Mouse (Mus musculus): ENCODE measurements around the gene Prss16. TPM values are rescaled to one million over a fixed set of nuclear protein-coding genes. Genes with fewer than 3 reads are reported as not detected.

Prss16 gene
- polyA plus RNA-seq, 1 experiment from 2014 or later = 10.0 TPM

DNA sequence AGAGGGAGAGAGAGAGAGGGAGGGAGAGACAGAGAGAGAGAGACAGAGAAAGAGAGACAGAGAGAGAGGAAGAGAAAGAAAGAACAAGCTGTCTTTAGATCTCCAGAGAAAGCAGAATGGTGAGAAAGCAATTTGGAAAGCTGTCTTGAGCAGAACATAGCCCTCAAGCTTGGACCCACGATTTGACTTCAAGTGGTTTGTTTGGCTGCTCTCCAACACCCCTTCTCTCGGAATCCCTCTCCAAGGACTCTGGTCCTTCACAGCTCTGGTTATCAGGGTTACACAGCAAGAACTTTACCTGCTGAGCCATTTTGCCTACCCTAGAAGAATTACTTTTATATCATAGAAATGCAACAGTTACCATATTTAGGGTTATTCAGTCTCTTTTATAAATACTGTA, 39.7 kb downstream of the Prss16 start:
- no peak overlapping the region for H3K4me3 ChIP-seq (ENCODE audit: low read length)
- H3K36me3 ChIP-seq (ENCODE audit: control insufficient read depth, insufficient read depth, low read length) = no peaks in the 10 kb centered on the region
- H3K9ac ChIP-seq (ENCODE audit: low read length) = no peak overlapping the region
- WGBS = 16% methylated on average over 2 of the region's 2 CpGs
- H3K4me2 ChIP-seq (ENCODE audit: low read depth, low read length) = no peak overlapping the region
- no peaks in the 10 kb centered on the region for H3K27me3 ChIP-seq (ENCODE audit: control insufficient read depth, insufficient read depth, low read depth, low read length)
- no peak overlapping the region for H3K27ac ChIP-seq (ENCODE audit: low read length)
- no peaks in the 10 kb centered on the region for H3K4me1 ChIP-seq (replicated peaks; ENCODE audit: control insufficient read depth, insufficient read depth, low read length)
- peak; percentile 45; the same call in 1 of the 2 replicates for ATAC-seq (ENCODE audit: low read depth)
- no peaks in the 10 kb centered on the region for H3K9me3 ChIP-seq (ENCODE audit: control insufficient read depth, low read length)

GRCm38 (mm10) chr13:21969269-21969668, 40.3 kb downstream of the Prss16 start:
- no peak overlapping the region for H3K27ac ChIP-seq (ENCODE audit: low read length)
- no peak overlapping the region for H3K4me2 ChIP-seq (ENCODE audit: low read depth, low read length)
- no peaks in the 10 kb centered on the region for H3K9me3 ChIP-seq (ENCODE audit: control insufficient read depth, low read length)
- 44% methylated on average over 1 of the region's 1 CpGs for WGBS
- H3K4me3 ChIP-seq (ENCODE audit: low read length) = no peak overlapping the region
- H3K9ac ChIP-seq (ENCODE audit: low read length) = no peak overlapping the region
- H3K27me3 ChIP-seq (ENCODE audit: control insufficient read depth, insufficient read depth, low read depth, low read length) = no peaks in the 10 kb centered on the region
- no peaks in the 10 kb centered on the region for H3K4me1 ChIP-seq (replicated peaks; ENCODE audit: control insufficient read depth, insufficient read depth, low read length)
- ATAC-seq (ENCODE audit: low read depth) = no peak
- H3K36me3 ChIP-seq (ENCODE audit: control insufficient read depth, insufficient read depth, low read length) = no peaks in the 10 kb centered on the region

Small RNA genes lying within 50 kb of the gene (microRNA-seq; reads per million reads assigned to microRNA genes)
- gene Gm44390 = not detected
- gene Gm44486 = not detected

Other genes with a start within 250 kb of the Prss16 start
- 23.4 and 24.2 TPM in 2 replicates for gene Hist1h1b, start 229.1 kb downstream of the Prss16 start, polyA plus RNA-seq (2015; fragmentation: Nextera tagmentation; extraction: Ambion mirVana)
- 103 and 124 TPM in 2 replicates for gene Hist1h3i, start 226.4 kb downstream of the Prss16 start, polyA plus RNA-seq (2015; fragmentation: Nextera tagmentation; extraction: Ambion mirVana)
- gene Hist1h2an, start 222.5 kb downstream of the Prss16 start, polyA plus RNA-seq (2015; fragmentation: Nextera tagmentation; extraction: Ambion mirVana) = 1.8 and 5.1 TPM in 2 replicates
- 1.0 and 1.2 TPM in 2 replicates for gene Hist1h2bp, start 222.3 kb downstream of the Prss16 start, polyA plus RNA-seq (2015; fragmentation: Nextera tagmentation; extraction: Ambion mirVana)
- gene Hist1h2bq, start 199.5 kb downstream of the Prss16 start, polyA plus RNA-seq (2015; fragmentation: Nextera tagmentation; extraction: Ambion mirVana) = 24.2 and 25.0 TPM in 2 replicates
- gene Hist1h2ao, start 199.3 kb downstream of the Prss16 start, polyA plus RNA-seq (2015; fragmentation: Nextera tagmentation; extraction: Ambion mirVana) = 3.4 TPM in 1 of 2 replicates, not detected in the other
- gene Hist1h4m, start 198.0 kb downstream of the Prss16 start, polyA plus RNA-seq (2015; fragmentation: Nextera tagmentation; extraction: Ambion mirVana) = not detected in 2 replicates
- gene Hist1h4n, start 177.5 kb downstream of the Prss16 start, polyA plus RNA-seq (2015; fragmentation: Nextera tagmentation; extraction: Ambion mirVana) = 19.0 and 22.4 TPM in 2 replicates
- 3,144 and 3,910 TPM in 2 replicates for gene Hist1h2ap, start 176.2 kb downstream of the Prss16 start, polyA plus RNA-seq (2015; fragmentation: Nextera tagmentation; extraction: Ambion mirVana)
- gene Hist1h2br, start 176.0 kb downstream of the Prss16 start, polyA plus RNA-seq (2015; fragmentation: Nextera tagmentation; extraction: Ambion mirVana) = 26.3 and 29.0 TPM in 2 replicates
- 7.9 and 12.5 TPM in 2 replicates for gene Zfp184, start 64.6 kb downstream of the Prss16 start, polyA plus RNA-seq (2015; fragmentation: Nextera tagmentation; extraction: Ambion mirVana)
- gene Pom121l2, start 28.5 kb downstream of the Prss16 start, polyA plus RNA-seq (2015; fragmentation: Nextera tagmentation; extraction: Ambion mirVana) = 0.16 and 0.18 TPM in 2 replicates
- gene Hist1h2ah, start 25.8 kb upstream of the Prss16 start, polyA plus RNA-seq (2015; fragmentation: Nextera tagmentation; extraction: Ambion mirVana) = 2.3 and 15.3 TPM in 2 replicates
- 6.6 and 7.3 TPM in 2 replicates for gene Hist1h2bk, start 26.1 kb upstream of the Prss16 start, polyA plus RNA-seq (2015; fragmentation: Nextera tagmentation; extraction: Ambion mirVana)
- 23.6 and 24.3 TPM in 2 replicates for gene Hist1h4i, start 31.6 kb upstream of the Prss16 start, polyA plus RNA-seq (2015; fragmentation: Nextera tagmentation; extraction: Ambion mirVana)
- 36.8 and 53.7 TPM in 2 replicates for gene Hist1h2ag, start 33.2 kb upstream of the Prss16 start, polyA plus RNA-seq (2015; fragmentation: Nextera tagmentation; extraction: Ambion mirVana)
- gene Hist1h2bj, start 33.5 kb upstream of the Prss16 start, polyA plus RNA-seq (2015; fragmentation: Nextera tagmentation; extraction: Ambion mirVana) = 12.9 and 16.4 TPM in 2 replicates
- not detected in 2 replicates for gene Vmn1r188, start 74.7 kb upstream of the Prss16 start, polyA plus RNA-seq (2015; fragmentation: Nextera tagmentation; extraction: Ambion mirVana)
- not detected in 2 replicates for gene Vmn1r189, start 96.1 kb upstream of the Prss16 start, polyA plus RNA-seq (2015; fragmentation: Nextera tagmentation; extraction: Ambion mirVana)
- not detected in 2 replicates for gene Vmn1r191, start 174.2 kb upstream of the Prss16 start, polyA plus RNA-seq (2015; fragmentation: Nextera tagmentation; extraction: Ambion mirVana)
- not detected in 2 replicates for gene Vmn1r192, start 181.4 kb upstream of the Prss16 start, polyA plus RNA-seq (2015; fragmentation: Nextera tagmentation; extraction: Ambion mirVana)
- not detected in 2 replicates for gene Vmn1r193, start 213.4 kb upstream of the Prss16 start, polyA plus RNA-seq (2015; fragmentation: Nextera tagmentation; extraction: Ambion mirVana)
- not detected in 2 replicates for gene Vmn1r194, start 234.5 kb upstream of the Prss16 start, polyA plus RNA-seq (2015; fragmentation: Nextera tagmentation; extraction: Ambion mirVana)

Measured in lung, embryonic 16.5 days (tissue).